Mouse (Mus musculus) liver, postnatal 0 days (tissue): Measurements from ENCODE around the gene Slc1a2. TPM values are rescaled to one million over a fixed set of nuclear protein-coding genes. Genes with fewer than 3 reads are reported as not detected.

ENCODE experiments used
- ATAC-seq: fragments of 200-750 bp; cut with Nextera tagmentation; 2 replicates; pipeline ENCODE4 v1.8.0; 2017; ENCODE audit warnings: mild to moderate bottlenecking, moderate library complexity
- DNase-seq: peaks from one replicate; pipeline ENCODE4 v3.0.0-alpha.2; 2016
- H3K27ac ChIP-seq: fragments of 300-500 bp; sonication (generic); 2 replicates; pipeline ENCODE4 v1.5.1; 2014; ENCODE audit warnings: antibody characterized with exemption, moderate library complexity, mild to moderate bottlenecking, low read depth
- H3K27me3 ChIP-seq: fragments of 300-500 bp; sonication (generic); 2 replicates; pipeline ENCODE4 v1.6.1; 2014; ENCODE audit warnings: low read length, control low read depth, mixed read lengths; ENCODE audit not compliant: insufficient read depth
- H3K36me3 ChIP-seq: fragments of 300-500 bp; sonication (generic); replicated peaks from 2 replicates; pipeline ENCODE4 v1.6.1; 2014; ENCODE audit warnings: mild to moderate bottlenecking, control low read depth, low read length, moderate library complexity, mixed read lengths; ENCODE audit not compliant: insufficient read depth
- H3K4me1 ChIP-seq: fragments of 300-500 bp; sonication (generic); 2 replicates; pipeline ENCODE4 v1.6.1; 2014; ENCODE audit warnings: antibody characterized with exemption, mild to moderate bottlenecking, control low read depth; ENCODE audit not compliant: insufficient read depth
- H3K4me2 ChIP-seq: fragments of 300-500 bp; sonication (generic); 2 replicates; pipeline ENCODE4 v1.6.1; 2014; ENCODE audit warnings: low read depth, mild to moderate bottlenecking, low read length, moderate library complexity, mixed read lengths
- H3K4me3 ChIP-seq: fragments of 300-500 bp; sonication (generic); 2 replicates; pipeline ENCODE4 v1.5.1; 2014; ENCODE audit warnings: low read depth, low read length
- H3K9ac ChIP-seq: fragments of 300-500 bp; sonication (generic); replicated peaks from 2 replicates; pipeline ENCODE4 v1.6.1; 2014; ENCODE audit warnings: mild to moderate bottlenecking, moderate library complexity
- H3K9me3 ChIP-seq: fragments of 300-500 bp; sonication (generic); 2 replicates; pipeline ENCODE4 v1.6.1; 2016; ENCODE audit warnings: mild to moderate bottlenecking, control low read depth, low read length, mixed read lengths
- CTCF ChIP-seq: sonication (generic); IDR thresholded peaks from 2 replicates; pipeline ENCODE4 v1.5.1; 2016; ENCODE audit warnings: antibody characterized with exemption, low read depth
- EP300 ChIP-seq: IDR thresholded peaks from 2 replicates; pipeline ENCODE4 v1.6.1; 2016; ENCODE audit warnings: antibody characterized with exemption, low read depth, mild to moderate bottlenecking
- WGBS: fragments of 180-500 bp; shearing (Covaris S2); extraction: QIAGEN DNeasy Blood & Tissue Kit; methylation state at CpG from one replicate; pipeline ENCODE4 v1.1.7; 2014; ENCODE audit not compliant: insufficient replicate concordance; 5-methylcytosine and 5-hydroxymethylcytosine counted together
- polyA plus RNA-seq: library from polyadenylated mRNA; unstranded; fragments of >200 nt; fragmentation: Nextera tagmentation; extraction: Ambion mirVana; gene quantifications from 2 replicates; pipeline ENCODE4 v1.2.1, GENCODE M21; 2015

Gene Slc1a2
- polyA plus RNA-seq, 1 experiment from 2014 or later = 0.74 TPM

DNA sequence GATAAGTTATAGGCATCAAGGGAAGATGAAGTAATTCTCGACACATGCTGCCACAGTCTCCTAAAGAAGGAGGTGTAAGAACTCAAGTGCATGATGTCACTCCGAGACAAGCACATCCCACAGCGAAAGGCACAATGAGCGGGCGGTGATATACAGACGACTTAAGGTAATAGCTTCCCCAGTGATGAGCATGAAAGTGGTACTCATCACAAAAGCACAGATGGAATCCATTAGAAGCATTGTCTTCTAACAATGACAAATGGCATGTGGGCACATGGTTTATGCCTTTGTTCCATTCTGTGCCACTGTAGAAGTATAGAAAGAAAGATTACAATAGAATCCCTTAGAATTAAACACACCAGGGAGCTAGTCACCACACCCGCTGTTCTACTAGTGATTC is 179.7 kb downstream of the Slc1a2 start:
- no peak for ATAC-seq
- DNase-seq = no peak
- Histone ChIP-seq H3K9ac (no peak overlapping the region), H3K4me3 (no peak overlapping the region), H3K36me3 (no peaks in the 10 kb centered on the region), H3K27me3 (no peaks in the 10 kb centered on the region), H3K9me3 (no peaks in the 10 kb centered on the region), H3K4me1 (no peaks in the 10 kb centered on the region), H3K4me2 (no peak overlapping the region), H3K27ac (no peak overlapping the region)
- WGBS = 85% methylated on average over 7 of the region's 7 CpGs
- TF ChIP-seq CTCF (no peak), EP300 (no peak)

Other genes starting within 250 kb of the Slc1a2 start
- 0.43 and 0.44 TPM in 2 replicates for gene Fjx1, start 206.2 kb upstream of the Slc1a2 start, polyA plus RNA-seq
- 5.1 and 6.2 TPM in 2 replicates for gene Pamr1, start 108.6 kb upstream of the Slc1a2 start, polyA plus RNA-seq
- gene Cd44, start 243.0 kb downstream of the Slc1a2 start, polyA plus RNA-seq = 14.1 and 15.2 TPM in 2 replicates